Mouse (Mus musculus) neural tube, embryonic 14.5 days (tissue): ENCODE results near the gene Mymk. TPM values are rescaled to one million over a fixed set of nuclear protein-coding genes. Genes with fewer than 3 reads are reported as not detected.

Experiments used
- ATAC-seq: fragments of 200-750 bp; cut with Nextera tagmentation; 2 replicates; pipeline ENCODE4 v1.8.0; 2017; ENCODE audit warnings: low read depth, mild to moderate bottlenecking, moderate TSS enrichment, moderate library complexity
- H3K27ac ChIP-seq: fragments of 300-500 bp; sonication (generic); 2 replicates; pipeline ENCODE4 v1.5.1; 2014; ENCODE audit warnings: low read depth, mild to moderate bottlenecking, control low read depth, low read length, moderate library complexity, mixed read lengths
- H3K27me3 ChIP-seq: fragments of 300-500 bp; sonication (generic); 2 replicates; pipeline ENCODE4 v1.6.1; 2014; ENCODE audit warnings: low read length; ENCODE audit not compliant: control insufficient read depth, insufficient read depth
- H3K36me3 ChIP-seq: fragments of 300-500 bp; sonication (generic); 2 replicates; pipeline ENCODE4 v1.6.1; 2014; ENCODE audit warnings: low read length, mixed read lengths; ENCODE audit not compliant: control insufficient read depth, insufficient read depth
- H3K4me1 ChIP-seq: fragments of 300-500 bp; sonication (generic); 2 replicates; pipeline ENCODE4 v1.6.1; 2014; ENCODE audit warnings: low read length; ENCODE audit not compliant: control insufficient read depth, insufficient read depth
- H3K4me2 ChIP-seq: fragments of 300-500 bp; sonication (generic); 2 replicates; pipeline ENCODE4 v1.6.1; 2014; ENCODE audit warnings: mild to moderate bottlenecking, low read depth, low read length, control low read depth
- H3K4me3 ChIP-seq: fragments of 300-500 bp; sonication (generic); 2 replicates; pipeline ENCODE4 v1.5.1; 2014; ENCODE audit warnings: low read depth, low read length, control low read depth, mixed read lengths
- H3K9ac ChIP-seq: fragments of 300-500 bp; sonication (generic); replicated peaks from 2 replicates; pipeline ENCODE4 v1.6.1; 2014; ENCODE audit warnings: low read depth, mild to moderate bottlenecking, control low read depth, low read length, mixed read lengths
- H3K9me3 ChIP-seq: fragments of 300-500 bp; sonication (generic); 2 replicates; pipeline ENCODE4 v1.6.1; 2016; ENCODE audit warnings: low read length; ENCODE audit not compliant: control insufficient read depth
- WGBS: fragments of 180-500 bp; shearing (Covaris S2); extraction: QIAGEN DNeasy Blood & Tissue Kit; methylation state at CpG from one replicate; pipeline ENCODE4 v1.1.7; 2014; 5-methylcytosine and 5-hydroxymethylcytosine counted together
- polyA plus RNA-seq: library from polyadenylated mRNA; unstranded; fragments of >200 nt; fragmentation: Nextera tagmentation; extraction: Ambion mirVana; gene quantifications from 2 replicates; pipeline ENCODE4 v1.2.1, GENCODE M21; 2014

Mymk gene
- polyA plus RNA-seq, 1 experiment from 2014 or later = 0.17 TPM

DNA sequence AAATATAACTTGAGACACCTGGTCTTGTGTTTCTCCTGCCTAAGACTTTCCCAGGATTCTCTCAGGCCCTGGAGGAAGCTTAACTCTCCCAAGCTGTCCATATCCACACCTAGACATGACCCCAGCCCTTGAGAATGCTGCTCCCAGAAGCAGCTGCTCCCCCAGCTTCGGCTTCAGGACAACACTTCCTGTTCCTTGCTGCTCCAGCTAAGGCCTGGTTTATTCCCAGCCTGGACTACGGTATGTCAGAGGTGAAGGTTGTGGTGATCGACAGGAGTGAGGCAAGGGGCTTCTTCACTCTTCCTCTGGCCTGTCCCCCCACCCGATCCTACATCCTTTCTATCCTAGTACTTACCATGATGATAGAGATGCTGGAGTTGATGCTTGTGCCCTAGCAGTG, 1.4 kb upstream of the Mymk start:
- H3K4me2 ChIP-seq = no peak overlapping the region
- H3K9ac ChIP-seq = no peak overlapping the region
- no peak overlapping the region for H3K27ac ChIP-seq
- peaks cover 2% of the 10 kb centered on the region for H3K4me1 ChIP-seq
- WGBS = 82% methylated on average over 4 of the region's 4 CpGs
- H3K4me3 ChIP-seq = no peak overlapping the region
- no peak for ATAC-seq
- H3K9me3 ChIP-seq = no peaks in the 10 kb centered on the region
- H3K27me3 ChIP-seq = no peaks in the 10 kb centered on the region
- no peaks in the 10 kb centered on the region for H3K36me3 ChIP-seq

DNA sequence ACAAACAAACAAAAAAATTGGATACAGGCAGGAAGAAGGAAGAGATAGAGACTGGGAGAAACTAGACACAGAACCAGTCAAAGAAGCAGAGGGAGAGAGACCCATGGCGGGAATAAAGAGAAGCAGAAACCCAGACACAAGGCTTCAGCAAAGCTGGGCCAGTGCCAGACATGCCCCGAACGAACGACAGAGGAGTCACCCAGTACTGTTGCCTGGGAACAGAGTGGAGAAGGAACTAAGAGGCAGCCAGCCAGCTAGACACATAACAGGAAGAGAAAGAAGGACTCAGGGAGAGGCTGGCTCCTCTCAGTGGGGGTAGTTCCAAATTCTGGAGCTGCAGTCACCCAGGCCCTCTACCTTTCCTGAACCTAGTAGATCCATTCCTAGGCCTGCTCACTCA, 842 bp downstream of the Mymk start:
- Histone ChIP-seq H3K9me3 (no peaks in the 10 kb centered on the region), H3K27me3 (no peaks in the 10 kb centered on the region), H3K36me3 (no peaks in the 10 kb centered on the region), H3K9ac (no peak overlapping the region), H3K27ac (no peak overlapping the region), H3K4me3 (no peak overlapping the region), H3K4me1 (no peaks in the 10 kb centered on the region), H3K4me2 (no peak overlapping the region)
- peak; percentile 54; the same call in 1 of the 2 replicates for ATAC-seq
- 28% methylated on average over 4 of the region's 4 CpGs for WGBS

DNA sequence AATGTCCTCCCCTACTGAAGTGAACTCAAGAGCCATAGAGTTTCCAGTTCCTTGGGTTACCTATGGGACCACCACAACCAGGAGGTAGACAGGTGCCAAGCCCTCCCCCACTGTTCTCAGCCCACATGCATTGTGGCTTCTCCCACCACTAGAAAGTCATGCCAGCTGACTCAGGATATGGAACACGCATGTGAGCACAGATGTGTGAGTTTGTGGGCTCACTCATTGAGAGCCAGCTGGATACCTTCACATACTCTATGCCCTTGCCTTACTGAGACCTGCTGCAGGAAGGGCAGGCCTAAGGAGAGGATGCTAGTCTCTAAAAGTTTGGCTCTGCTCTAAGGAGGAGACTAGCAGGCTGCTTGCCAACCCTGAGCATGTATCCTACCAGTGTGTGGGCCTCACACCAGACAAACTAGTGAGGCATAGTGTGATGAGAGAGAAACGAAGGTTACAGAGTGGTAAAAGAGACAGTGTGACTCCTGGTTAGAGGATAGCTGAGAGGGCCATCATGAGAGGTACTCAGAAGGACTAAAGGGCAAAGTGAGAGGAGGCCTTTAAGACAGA, 1.6 kb downstream of the Mymk start:
- WGBS = 79% methylated on average over 2 of the region's 2 CpGs
- ATAC-seq = no peak
- Histone ChIP-seq H3K36me3 (no peaks in the 10 kb centered on the region), H3K4me3 (no peak overlapping the region), H3K9ac (no peak overlapping the region), H3K9me3 (no peaks in the 10 kb centered on the region), H3K27me3 (no peaks in the 10 kb centered on the region), H3K4me1 (no peaks in the 10 kb centered on the region), H3K27ac (no peak overlapping the region), H3K4me2 (no peak overlapping the region)

DNA sequence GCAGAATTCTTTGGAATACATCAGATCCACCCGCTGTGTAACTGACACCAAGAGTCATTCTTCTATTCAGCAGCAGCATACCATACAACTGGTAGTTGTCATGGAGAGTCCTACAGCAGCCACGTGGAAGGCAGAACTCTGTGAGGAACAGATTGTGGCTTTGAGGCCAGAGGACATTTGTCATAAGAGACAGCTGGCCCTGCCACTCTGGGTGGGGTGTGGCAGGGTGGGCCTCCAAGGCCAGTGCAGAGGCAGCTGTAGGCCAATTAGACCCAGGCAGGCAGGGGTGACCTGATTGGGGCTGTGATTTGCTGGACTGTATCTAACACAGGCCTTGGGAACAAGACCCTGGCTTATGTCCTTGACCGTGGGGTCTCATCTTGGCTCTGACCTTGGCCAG, 2.3 kb downstream of the Mymk start:
- Histone ChIP-seq H3K4me3 (no peak overlapping the region), H3K4me2 (no peak overlapping the region), H3K4me1 (no peaks in the 10 kb centered on the region), H3K9ac (no peak overlapping the region), H3K27me3 (no peaks in the 10 kb centered on the region), H3K27ac (no peak overlapping the region), H3K36me3 (no peaks in the 10 kb centered on the region), H3K9me3 (no peaks in the 10 kb centered on the region)
- ATAC-seq = 0 out of 2 replicates have a peak, but pooled peaks have one; percentile 21
- WGBS = 38% methylated on average over 3 of the region's 3 CpGs

DNA sequence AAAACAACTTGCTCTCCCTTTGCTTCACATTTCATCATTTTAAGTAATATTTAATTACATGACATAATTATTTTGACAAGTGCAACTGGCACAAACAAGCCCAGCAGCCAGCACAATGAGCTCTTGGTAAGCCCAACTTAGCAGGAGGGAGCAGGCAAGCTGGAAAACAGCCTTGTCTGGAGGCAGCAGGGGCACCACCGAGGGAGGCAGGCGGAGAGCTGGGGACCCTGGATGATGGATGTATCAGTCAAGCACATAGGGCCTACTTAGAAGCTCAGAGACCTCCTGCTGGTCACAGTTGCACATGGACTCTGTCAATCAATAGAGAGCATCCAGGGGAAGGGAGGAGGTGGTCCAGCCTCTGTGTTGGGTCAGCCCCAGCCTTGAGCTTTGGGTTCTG, 4.0 kb downstream of the Mymk start:
- H3K4me2 ChIP-seq = no peak overlapping the region

DNA sequence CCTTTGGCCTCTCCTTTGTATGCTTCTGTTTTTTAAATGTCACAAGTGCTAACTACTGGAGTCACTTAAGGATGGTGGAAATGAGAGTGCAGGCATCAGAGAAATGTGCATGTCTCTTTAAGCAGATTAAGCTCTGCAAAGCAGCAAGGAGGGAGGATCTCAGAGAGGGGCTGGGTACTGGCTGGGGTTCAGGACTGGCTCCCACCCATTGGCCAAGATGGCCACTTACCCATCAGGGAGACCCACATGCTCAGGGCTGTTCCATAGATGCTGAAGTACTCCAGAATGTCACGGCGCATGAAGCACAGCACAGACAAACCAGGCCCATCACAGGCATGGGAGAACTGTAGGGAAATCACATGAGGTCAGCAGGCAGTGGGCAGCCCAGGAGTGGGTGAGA, 4.9 kb downstream of the Mymk start:
- no peak for ATAC-seq
- Histone ChIP-seq H3K9me3 (no peaks in the 10 kb centered on the region), H3K4me3 (no peak overlapping the region), H3K27me3 (no peaks in the 10 kb centered on the region), H3K9ac (no peak overlapping the region), H3K4me1 (no peaks in the 10 kb centered on the region), H3K4me2 (no peak overlapping the region), H3K36me3 (no peaks in the 10 kb centered on the region), H3K27ac (no peak overlapping the region)
- 87% methylated on average over 2 of the region's 2 CpGs for WGBS

More for the DNA sequence above, 4.0 kb downstream of the Mymk start:
- Histone ChIP-seq H3K9me3 (no peaks in the 10 kb centered on the region), H3K4me3 (no peak overlapping the region), H3K9ac (no peak overlapping the region), H3K27ac (no peak overlapping the region), H3K36me3 (no peaks in the 10 kb centered on the region), H3K27me3 (no peaks in the 10 kb centered on the region), H3K4me1 (no peaks in the 10 kb centered on the region)
- 36% methylated on average over 2 of the region's 2 CpGs for WGBS
- no peak for ATAC-seq

DNA sequence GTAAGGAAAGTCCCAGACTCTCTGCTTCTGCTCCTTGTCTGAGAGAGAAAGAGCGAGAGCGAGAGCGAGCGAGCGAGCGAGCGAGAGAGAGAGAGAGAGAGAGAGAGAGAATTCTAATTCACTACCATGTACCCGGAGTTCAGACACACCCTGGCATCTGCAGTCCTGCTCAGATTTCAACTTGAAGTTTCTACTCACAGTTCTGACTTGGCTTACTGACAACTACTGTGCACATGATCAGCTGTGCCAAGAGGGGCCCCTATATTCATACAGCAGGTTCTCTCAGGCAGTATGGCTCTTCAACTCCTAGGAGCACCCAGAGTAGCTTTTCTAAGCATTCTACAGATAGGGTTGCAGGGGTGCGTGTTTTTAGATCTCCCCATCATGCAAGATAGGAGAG, 12.8 kb downstream of the Mymk start:
- H3K4me1 ChIP-seq = peaks cover 5% of the 10 kb centered on the region; the same call in 1 of the 2 replicates
- no peaks in the 10 kb centered on the region for H3K27me3 ChIP-seq
- H3K27ac ChIP-seq = no peak overlapping the region
- H3K9ac ChIP-seq = no peak overlapping the region
- no peak overlapping the region for H3K4me3 ChIP-seq
- no peaks in the 10 kb centered on the region for H3K36me3 ChIP-seq
- no peak overlapping the region for H3K4me2 ChIP-seq
- ATAC-seq = no peak
- 75% methylated on average over 9 of the region's 9 CpGs for WGBS
- no peaks in the 10 kb centered on the region for H3K9me3 ChIP-seq

DNA sequence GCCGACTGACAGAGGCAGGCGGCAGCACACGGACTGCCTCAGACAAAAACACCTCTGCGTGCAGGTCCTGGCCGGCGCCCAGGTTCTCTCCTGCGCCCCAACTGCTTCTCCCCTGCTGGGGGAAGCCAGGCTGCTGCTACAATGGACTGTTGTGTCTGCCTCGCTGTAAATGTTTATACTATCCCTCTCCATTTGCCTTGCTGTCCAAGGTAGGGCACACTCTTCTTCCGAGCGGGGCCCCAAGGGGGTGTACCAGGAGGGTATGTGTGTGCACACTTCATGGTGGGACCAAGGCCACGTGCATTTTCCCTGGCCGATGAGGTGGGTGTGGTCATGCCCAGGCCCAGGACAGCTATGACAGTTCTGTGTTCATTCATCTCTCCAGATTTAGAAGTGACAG, 13.2 kb downstream of the Mymk start:
- peaks cover 5% of the 10 kb centered on the region; the same call in 1 of the 2 replicates for H3K4me1 ChIP-seq
- 12% methylated on average over 12 of the region's 12 CpGs for WGBS
- no peak overlapping the region for H3K4me3 ChIP-seq
- H3K36me3 ChIP-seq = no peaks in the 10 kb centered on the region
- no peak overlapping the region for H3K27ac ChIP-seq
- H3K9ac ChIP-seq = no peak overlapping the region
- H3K27me3 ChIP-seq = no peaks in the 10 kb centered on the region
- no peak for ATAC-seq
- H3K4me2 ChIP-seq = no peak overlapping the region
- H3K9me3 ChIP-seq = no peaks in the 10 kb centered on the region

DNA sequence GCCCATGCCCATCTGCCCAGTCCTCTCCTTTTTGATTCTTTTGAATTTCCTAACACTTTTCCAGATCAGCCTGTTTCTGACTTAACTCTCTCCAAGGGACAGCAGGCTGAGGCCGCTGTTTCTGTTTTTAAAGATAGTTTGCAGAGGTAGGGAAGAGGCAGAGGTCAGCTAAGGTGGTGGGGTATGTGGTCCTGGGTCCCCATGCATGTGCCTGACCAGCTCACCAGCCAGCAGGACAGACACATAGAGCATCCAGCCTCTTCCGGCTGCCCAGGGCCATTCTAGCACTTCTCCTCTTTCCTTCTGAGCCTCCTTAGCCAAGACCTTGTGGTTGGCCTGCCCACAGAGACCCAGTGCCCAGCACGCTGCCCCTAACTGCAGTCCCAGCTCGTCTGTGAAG, 13.7 kb downstream of the Mymk start:
- H3K4me2 ChIP-seq = no peak overlapping the region
- ATAC-seq = no peak
- peaks cover 5% of the 10 kb centered on the region; the same call in 1 of the 2 replicates for H3K4me1 ChIP-seq
- no peaks in the 10 kb centered on the region for H3K36me3 ChIP-seq
- no peak overlapping the region for H3K27ac ChIP-seq
- H3K4me3 ChIP-seq = no peak overlapping the region
- no peaks in the 10 kb centered on the region for H3K9me3 ChIP-seq
- 19% methylated on average over 4 of the region's 4 CpGs for WGBS
- H3K27me3 ChIP-seq = no peaks in the 10 kb centered on the region
- H3K9ac ChIP-seq = no peak overlapping the region
